Mouse (Mus musculus): ENCODE results near the gene Ppif.

Gene Ppif

GRCm38 (mm10) chr14:25693888-25694568, at the start of gene Ppif:
Gene Ppif, plus strand, starts transcription at chr14:25694154.
- DNase-seq (ENCODE audit: low spot score), result peak; percentile 98

- no peak for DNase-seq (ENCODE audit: low spot score)
Measured at GRCm38 (mm10) chr14:25645717-25646116, 48.2 kb upstream of the Ppif start.

GRCm38 (mm10) chr14:25646161-25646621, 47.8 kb upstream of the Ppif start:
- DNase-seq (ENCODE audit: low spot score), result peak; percentile 54

- DNase-seq (ENCODE audit: low spot score), result no peak
Measured at GRCm38 (mm10) chr14:25651131-25651530, 42.8 kb upstream of the Ppif start.

- DNase-seq (ENCODE audit: low spot score), result no peak
Measured at GRCm38 (mm10) chr14:25651905-25652304, 42.0 kb upstream of the Ppif start.

- DNase-seq (ENCODE audit: low spot score), result no peak
Measured at GRCm38 (mm10) chr14:25654401-25655197, 39.4 kb upstream of the Ppif start.

- peak; percentile 17 for DNase-seq (ENCODE audit: low spot score)
Measured at GRCm38 (mm10) chr14:25660661-25661060, 33.3 kb upstream of the Ppif start.

- no peak for DNase-seq (ENCODE audit: low spot score)
Measured at GRCm38 (mm10) chr14:25661185-25661920, 32.6 kb upstream of the Ppif start.

GRCm38 (mm10) chr14:25663649-25664309, 30.2 kb upstream of the Ppif start:
- no peak for DNase-seq (ENCODE audit: low spot score)

GRCm38 (mm10) chr14:25664310-25664695, 29.7 kb upstream of the Ppif start:
- DNase-seq (ENCODE audit: low spot score), result no peak

- DNase-seq (ENCODE audit: low spot score), result no peak
Measured at GRCm38 (mm10) chr14:25665314-25665970, 28.5 kb upstream of the Ppif start.

GRCm38 (mm10) chr14:25666668-25667376, 27.1 kb upstream of the Ppif start:
- no peak for DNase-seq (ENCODE audit: low spot score)

GRCm38 (mm10) chr14:25667587-25667986, 26.4 kb upstream of the Ppif start:
- no peak for DNase-seq (ENCODE audit: low spot score)

GRCm38 (mm10) chr14:25679625-25680024, 14.3 kb upstream of the Ppif start:
- DNase-seq (ENCODE audit: low spot score), result no peak

GRCm38 (mm10) chr14:25682020-25682419, 11.9 kb upstream of the Ppif start:
- no peak for DNase-seq (ENCODE audit: low spot score)

GRCm38 (mm10) chr14:25686216-25686945, 7.6 kb upstream of the Ppif start:
- DNase-seq (ENCODE audit: low spot score), result no peak

- no peak for DNase-seq (ENCODE audit: low spot score)
Measured at GRCm38 (mm10) chr14:25686983-25687901, 6.7 kb upstream of the Ppif start.

GRCm38 (mm10) chr14:25693271-25693887, 575 bp upstream of the Ppif start:
- DNase-seq (ENCODE audit: low spot score), result no peak

- no peak for DNase-seq (ENCODE audit: low spot score)
Measured at GRCm38 (mm10) chr14:25694569-25694897, 579 bp downstream of the Ppif start.

All from ovary, postnatal 14 days (tissue).